Mouse (Mus musculus) spleen, adult 2 months (tissue): ENCODE measurements around the gene C2. TPM values are rescaled to one million over a fixed set of nuclear protein-coding genes. Genes with fewer than 3 reads are reported as not detected.

ENCODE experiments used
- DNase-seq, 2 experiments: peaks; one replicate each; pipeline versions ENCODE4 v3.0.0 to v3.0.0-alpha.2; 2012 to 2021; ENCODE audit warnings: low spot score in 2 of 2, low read depth in 1 of 2
- H3K27ac ChIP-seq: fragments of 200-500 bp; 2 replicates; pipeline ENCODE4 v1.5.1; 2012; ENCODE audit warnings: low read length, inconsistent platforms; ENCODE audit not compliant: insufficient read depth
- H3K27me3 ChIP-seq: fragments of 200-500 bp; 2 replicates; pipeline ENCODE4 v1.6.1; 2012; ENCODE audit warnings: mild to moderate bottlenecking, moderate library complexity, low read length, inconsistent platforms; ENCODE audit not compliant: control insufficient read depth, insufficient read depth
- H3K36me3 ChIP-seq: fragments of 200-500 bp; 2 replicates; pipeline ENCODE4 v1.6.1; 2012; ENCODE audit warnings: mild to moderate bottlenecking, low read length, inconsistent platforms; ENCODE audit not compliant: control insufficient read depth, insufficient read depth
- H3K4me1 ChIP-seq: fragments of 200-500 bp; 2 replicates; pipeline ENCODE4 v1.6.1; 2011; ENCODE audit warnings: inconsistent platforms; ENCODE audit not compliant: control insufficient read depth, insufficient read depth, insufficient read length
- H3K4me3 ChIP-seq: fragments of 200-500 bp; 2 replicates; pipeline ENCODE4 v1.5.1; 2011; ENCODE audit warnings: mild to moderate bottlenecking, inconsistent platforms; ENCODE audit not compliant: insufficient read depth, insufficient read length; ENCODE audit errors: extremely low read depth
- CTCF ChIP-seq: fragments of 200-500 bp; IDR thresholded peaks from 2 replicates; pipeline ENCODE4 v1.5.1; 2011; ENCODE audit warnings: mild to moderate bottlenecking, inconsistent platforms; ENCODE audit not compliant: insufficient read depth, insufficient read length, insufficient replicate concordance; ENCODE audit errors: extremely low read depth
- POLR2A ChIP-seq: fragments of 200-500 bp; IDR thresholded peaks from 2 replicates; pipeline ENCODE4 v1.6.1; 2011; ENCODE audit warnings: low read depth, low read length, inconsistent platforms
- WGBS: fragments of 180-500 bp; shearing (Covaris S2); methylation state at CpG from one replicate; pipeline ENCODE4 v1.1.7; 2018; 5-methylcytosine and 5-hydroxymethylcytosine counted together
- polyA plus RNA-seq: library from polyadenylated mRNA; depleted of rRNA; stranded (reverse); fragments of >200 nt; gene quantifications from 2 replicates; pipeline ENCODE4 v1.2.3, GENCODE M21; 2012

Gene C2
- polyA plus RNA-seq, 1 experiment: 15.9 TPM

DNA sequence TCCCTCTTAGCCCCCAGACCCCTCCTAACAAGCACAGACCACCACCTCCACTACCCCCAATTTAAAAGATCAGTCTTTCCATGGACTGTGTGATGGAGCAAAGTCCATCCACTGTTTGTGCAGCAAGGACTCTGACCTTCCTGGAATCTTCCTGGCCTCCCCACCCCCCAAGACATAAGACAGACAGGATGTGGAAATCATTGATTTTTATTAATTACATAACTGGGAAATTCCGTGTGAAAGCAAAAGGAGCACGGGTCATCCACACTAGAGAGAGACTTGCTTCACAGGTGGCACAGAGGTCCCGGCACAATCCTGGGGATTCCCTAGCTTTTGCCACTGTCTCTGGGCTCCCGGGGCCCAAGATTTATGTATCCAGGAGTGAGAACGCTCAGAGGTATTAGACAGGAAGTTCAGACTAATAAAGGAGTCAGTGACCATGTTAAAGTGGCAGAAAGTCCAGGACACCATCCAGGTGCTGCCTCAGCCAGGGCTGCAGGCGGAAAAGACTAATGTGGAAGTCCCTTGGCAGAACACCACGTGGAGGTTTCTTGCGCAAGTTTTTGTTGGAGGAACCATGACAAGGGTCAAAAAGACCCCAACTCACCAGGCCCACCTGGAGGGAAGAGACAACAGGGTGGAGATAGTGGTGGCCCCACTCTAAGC, 35.5 kb downstream of the C2 start, which contains the start of gene Cfb:
TSS of gene Cfb (minus strand) at position 103 of the 666 bp plus-strand sequence.
- no peak within 1 kb of the TSS for H3K4me3 ChIP-seq
- no peak for TF ChIP-seq CTCF
- no peak for TF ChIP-seq POLR2A
- WGBS: 56% methylated on average over 8 of the region's 8 CpGs
- no peaks in the 10 kb centered on the region for H3K4me1 ChIP-seq
- H3K27ac ChIP-seq: peak within 1 kb of the TSS; percentile 38
- no peaks in the 10 kb centered on the region for H3K27me3 ChIP-seq
- DNase-seq: no peak
- H3K36me3 ChIP-seq: no peaks in the 10 kb centered on the region

DNA sequence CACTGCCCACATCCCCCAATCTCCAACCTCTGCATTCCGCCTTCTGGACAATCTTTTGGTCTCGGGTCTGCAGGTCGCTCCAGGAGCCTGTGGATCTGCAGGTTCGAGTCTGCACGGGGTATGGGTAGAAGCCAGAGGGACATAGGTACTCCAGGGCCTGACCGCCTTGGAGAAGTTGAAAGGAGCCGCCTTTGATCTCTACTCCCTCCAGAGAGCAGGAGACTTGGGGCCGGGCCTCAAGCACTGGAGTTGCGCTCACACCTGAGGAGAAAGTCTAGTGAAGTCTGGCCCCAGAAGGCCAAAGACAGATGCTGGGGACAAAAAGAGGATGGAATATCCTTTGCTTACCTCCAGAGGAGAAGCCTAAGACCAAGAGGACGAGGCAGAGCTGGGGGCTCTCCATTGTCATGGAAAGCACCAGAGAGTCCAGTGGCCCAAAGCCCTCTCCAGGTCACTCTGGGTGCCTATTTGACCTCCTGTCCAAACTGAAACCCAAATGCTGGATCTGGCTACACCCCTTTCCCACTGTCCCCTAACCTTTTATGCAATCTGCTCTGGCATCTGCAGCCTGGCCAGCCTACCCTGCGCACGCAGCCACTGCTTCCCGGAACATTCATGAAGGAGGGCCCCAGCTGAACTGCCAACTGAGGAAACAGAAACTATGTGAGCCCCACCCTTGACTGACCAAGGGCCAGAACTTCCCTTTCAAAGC, 36.2 kb downstream of the C2 start:
- peak overlapping the region; percentile 38 for H3K27ac ChIP-seq
- 77% methylated on average over 13 of the region's 13 CpGs for WGBS

DNA sequence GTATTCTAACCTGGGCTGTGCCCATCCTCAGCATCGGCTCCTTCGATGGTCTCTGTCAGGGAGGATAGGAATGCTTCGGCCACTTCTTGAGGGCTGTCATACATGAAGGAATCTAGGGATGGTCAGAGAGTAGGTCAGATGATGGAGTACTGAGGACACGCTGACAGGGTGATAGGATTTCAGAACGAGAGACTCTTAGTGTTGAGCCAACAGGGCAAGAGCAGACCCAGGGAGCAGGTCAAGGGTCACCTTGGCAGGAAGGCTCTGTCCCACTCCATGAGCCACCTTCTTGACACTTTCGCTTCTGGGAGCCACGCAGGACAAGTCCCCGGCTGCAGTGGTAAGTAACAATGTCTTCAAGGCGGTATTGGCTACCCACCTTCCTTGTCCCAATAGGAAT, 37.6 kb downstream of the C2 start:
- H3K4me3 ChIP-seq: no peak overlapping the region
- no peak for DNase-seq
- 90% methylated on average over 9 of the region's 9 CpGs for WGBS
- no peak overlapping the region for H3K27ac ChIP-seq
- no peak for TF ChIP-seq POLR2A
- no peak for TF ChIP-seq CTCF
- H3K27me3 ChIP-seq: no peaks in the 10 kb centered on the region
- H3K36me3 ChIP-seq: no peaks in the 10 kb centered on the region
- H3K4me1 ChIP-seq: no peaks in the 10 kb centered on the region

More for the DNA sequence above, 36.2 kb downstream of the C2 start:
- H3K4me1 ChIP-seq: no peaks in the 10 kb centered on the region
- H3K4me3 ChIP-seq: no peak overlapping the region
- no peaks in the 10 kb centered on the region for H3K27me3 ChIP-seq
- no peaks in the 10 kb centered on the region for H3K36me3 ChIP-seq
- DNase-seq: no peak
- TF ChIP-seq CTCF (no peak), POLR2A (no peak)

DNA sequence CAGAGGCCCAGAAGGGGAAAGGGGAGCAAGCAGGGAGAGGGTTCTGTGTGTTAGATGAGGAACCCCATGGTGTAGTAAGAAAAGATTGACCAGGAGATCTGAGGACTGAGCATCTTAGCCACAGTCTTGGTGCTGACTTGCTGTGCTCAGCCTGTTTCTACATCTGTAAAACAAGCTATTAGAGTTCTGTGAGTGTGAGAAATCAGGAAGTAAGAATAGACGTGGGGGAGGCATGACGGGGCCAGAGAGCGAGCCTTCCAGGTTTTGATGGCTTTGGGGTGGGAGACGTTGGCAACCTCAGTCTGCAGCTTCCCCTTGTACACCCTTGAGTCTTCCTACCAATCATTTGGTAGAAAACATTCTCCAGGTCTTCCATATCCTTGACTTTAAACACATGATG, 39.4 kb downstream of the C2 start:
- Histone ChIP-seq H3K27ac (peak overlapping the region; percentile 27; the same call in 1 of the 2 replicates), H3K27me3 (no peaks in the 10 kb centered on the region), H3K4me1 (no peaks in the 10 kb centered on the region), H3K4me3 (no peak overlapping the region), H3K36me3 (peaks cover 8% of the 10 kb centered on the region)
- 8% methylated on average over 4 of the region's 4 CpGs for WGBS
- TF ChIP-seq CTCF (no peak), POLR2A (no peak)
- no peak for DNase-seq

DNA sequence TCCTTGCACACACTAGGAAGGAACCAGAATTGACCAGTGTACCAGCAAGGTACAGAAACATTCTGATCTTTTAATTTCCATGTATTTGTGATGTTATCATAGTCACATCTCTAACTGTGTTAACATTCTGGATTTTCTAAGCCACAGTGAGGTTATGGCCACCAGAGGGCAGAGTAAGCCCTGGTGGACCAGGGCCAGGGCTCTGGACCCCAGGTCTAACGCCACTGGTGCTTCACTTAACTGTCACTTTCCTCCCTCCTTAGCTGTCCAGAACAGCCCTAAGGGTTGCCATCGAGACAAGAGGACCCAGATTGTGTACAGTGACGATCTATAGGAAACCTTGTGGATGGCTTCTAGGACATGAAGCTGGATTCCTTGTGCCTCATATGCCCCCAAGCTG, 42.2 kb downstream of the C2 start:
- Histone ChIP-seq H3K36me3 (peaks cover 12% of the 10 kb centered on the region), H3K27ac (no peak overlapping the region), H3K27me3 (no peaks in the 10 kb centered on the region), H3K4me3 (no peak overlapping the region), H3K4me1 (peaks cover 5% of the 10 kb centered on the region; the same call in 1 of the 2 replicates)
- DNase-seq: peak in 1 of 2 experiments; percentile 52
- TF ChIP-seq POLR2A: no peak
- TF ChIP-seq CTCF: peak; percentile 75; the same call in 1 of the 2 replicates
- WGBS: 46% methylated on average over 3 of the region's 3 CpGs

DNA sequence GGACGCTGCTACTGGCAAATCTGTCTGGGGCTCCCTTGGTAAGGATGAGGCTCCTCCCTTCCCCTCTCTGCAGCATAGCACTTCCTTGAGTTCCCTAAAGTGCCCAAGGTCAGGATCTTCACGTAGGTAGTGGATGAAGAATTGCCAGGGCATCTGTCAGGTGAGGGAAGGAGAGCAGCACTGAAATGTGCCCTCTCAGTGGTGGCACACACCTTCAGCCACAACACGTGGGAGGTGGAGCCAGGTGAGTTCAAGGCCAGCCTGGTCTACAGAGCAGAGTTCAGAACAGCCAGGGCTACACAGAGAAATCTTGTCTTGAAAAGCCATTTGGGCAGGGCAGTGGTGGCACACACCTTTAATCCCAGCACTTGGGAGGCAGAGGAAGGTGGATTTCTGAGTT, 43.3 kb downstream of the C2 start:
- H3K4me3 ChIP-seq: no peak overlapping the region
- no peak for DNase-seq
- H3K27me3 ChIP-seq: no peaks in the 10 kb centered on the region
- peaks cover 7% of the 10 kb centered on the region; the same call in 1 of the 2 replicates for H3K4me1 ChIP-seq
- H3K36me3 ChIP-seq: peaks cover 12% of the 10 kb centered on the region
- no peak for TF ChIP-seq CTCF
- TF ChIP-seq POLR2A: no peak
- WGBS: 88% methylated on average over 3 of the region's 3 CpGs
- no peak overlapping the region for H3K27ac ChIP-seq
